Mouse (Mus musculus): ENCODE results near the gene Dync1h1.

- TF ChIP-seq MAX (IDR thresholded peaks at IDR 0.05) (no peak), CTCF (IDR thresholded peaks at IDR 0.05; ENCODE audit: control insufficient read depth, insufficient read depth, insufficient read length) (no peak), USF1 (IDR thresholded peaks at IDR 0.05; ENCODE audit: low read depth) (no peak), MYOD1 (IDR thresholded peaks at IDR 0.05; ENCODE audit: control insufficient read depth, insufficient read length, low read depth) (no peak), CEBPB (IDR thresholded peaks at IDR 0.05; ENCODE audit: low read depth) (no peak), MYOG (IDR thresholded peaks at IDR 0.05; ENCODE audit: control insufficient read depth, extremely low read depth, insufficient read length) (no peak), FOSL1 (IDR thresholded peaks at IDR 0.05; ENCODE audit: insufficient read depth, low read length, poor library complexity, severe bottlenecking) (no peak)
Observed at GRCm38 (mm10) chr12:110610713-110611112, 9.5 kb downstream of the Dync1h1 start.
